25 mouse cellular contexts compared by ENCODE assay signal in genomic region chr13:70198638-70199037, GRCm38 (mm10).
"Had no signal": no experiment of that assay in that cellular context is flagged by ENCODE, and none has a peak within 500 bp of the region (broad histone marks: within the 10 kb centered on the region; RNA-seq: fewer than 3 reads in every experiment).

No protein-coding gene starts in this region.

- H3K9me3 ChIP-seq: heart, embryonic 13.5 days; heart, embryonic 15.5 days; hindbrain, embryonic 13.5 days; hindbrain, embryonic 15.5 days; kidney, embryonic 15.5 days; limb, embryonic 13.5 days; limb, embryonic 15.5 days had no signal

- H3K27me3 ChIP-seq: heart, embryonic 13.5 days; heart, embryonic 15.5 days; hindbrain, embryonic 13.5 days; hindbrain, embryonic 15.5 days; kidney, embryonic 15.5 days; limb, embryonic 13.5 days; limb, embryonic 15.5 days had no signal

- H3K27ac ChIP-seq: heart, adult 2 months; heart, embryonic 13.5 days; heart, embryonic 15.5 days; hindbrain, embryonic 13.5 days; hindbrain, postnatal 0 days; kidney, embryonic 15.5 days; kidney, postnatal 0 days; limb, embryonic 13.5 days; limb, embryonic 15.5 days had no signal

- H3K4me3 ChIP-seq: heart, adult 2 months; heart, embryonic 13.5 days; heart, embryonic 15.5 days; hindbrain, embryonic 13.5 days; hindbrain, embryonic 15.5 days; kidney, embryonic 15.5 days; limb, embryonic 13.5 days; limb, embryonic 15.5 days had no signal

- H3K4me1 ChIP-seq: heart, embryonic 13.5 days; heart, embryonic 15.5 days; kidney, embryonic 15.5 days; limb, embryonic 13.5 days; limb, embryonic 15.5 days had no signal

- H3K9ac ChIP-seq: heart, embryonic 13.5 days; heart, embryonic 15.5 days; hindbrain, embryonic 13.5 days; hindbrain, embryonic 15.5 days; kidney, embryonic 15.5 days; limb, embryonic 13.5 days; limb, embryonic 15.5 days had no signal

- DNase-seq: gastrocnemius, postnatal 14 days; gastrocnemius, postnatal 36 days; heart, adult 11 months; heart, adult 2 months; heart, postnatal 14 days; heart, postnatal 36 days; kidney, adult 11 months; kidney, adult 2 months; kidney, adult 9 months; kidney, postnatal 14 days; kidney, postnatal 36 days; layer of hippocampus, adult 9-11 months; layer of hippocampus, postnatal 36 days; left cerebral cortex, postnatal 4 days had no signal

- ATAC-seq: hindbrain, postnatal 0 days; intestine, embryonic 16.5 days had no signal

- H3K4me2 ChIP-seq: heart, embryonic 11.5 days; heart, embryonic 13.5 days; heart, embryonic 15.5 days; hindbrain, embryonic 13.5 days; hindbrain, embryonic 15.5 days; kidney, embryonic 15.5 days; limb, embryonic 13.5 days; limb, embryonic 15.5 days had no signal

- H3K36me3 ChIP-seq: heart, embryonic 13.5 days; heart, embryonic 15.5 days; hindbrain, embryonic 13.5 days; hindbrain, embryonic 15.5 days; kidney, embryonic 15.5 days; limb, embryonic 13.5 days; limb, embryonic 15.5 days had no signal
